Mouse (Mus musculus): ENCODE data around the gene Naaa.

- TF ChIP-seq CTCF (conservative IDR thresholded peaks at IDR 0.05; ENCODE audit: low read length) (no peak), POU5F1 (IDR thresholded peaks at IDR 0.05; ENCODE audit: borderline replicate concordance, low read length) (no peak), NANOG (IDR thresholded peaks at IDR 0.05; ENCODE audit: borderline replicate concordance, low read length) (no peak)
Measured at GRCm38 (mm10) chr5:92240769-92241168, 37.2 kb downstream of the Naaa start.

Data from E14TG2a.4 (cell line).